ENCODE assay signal across 8 mouse cellular contexts in the genomic region with DNA sequence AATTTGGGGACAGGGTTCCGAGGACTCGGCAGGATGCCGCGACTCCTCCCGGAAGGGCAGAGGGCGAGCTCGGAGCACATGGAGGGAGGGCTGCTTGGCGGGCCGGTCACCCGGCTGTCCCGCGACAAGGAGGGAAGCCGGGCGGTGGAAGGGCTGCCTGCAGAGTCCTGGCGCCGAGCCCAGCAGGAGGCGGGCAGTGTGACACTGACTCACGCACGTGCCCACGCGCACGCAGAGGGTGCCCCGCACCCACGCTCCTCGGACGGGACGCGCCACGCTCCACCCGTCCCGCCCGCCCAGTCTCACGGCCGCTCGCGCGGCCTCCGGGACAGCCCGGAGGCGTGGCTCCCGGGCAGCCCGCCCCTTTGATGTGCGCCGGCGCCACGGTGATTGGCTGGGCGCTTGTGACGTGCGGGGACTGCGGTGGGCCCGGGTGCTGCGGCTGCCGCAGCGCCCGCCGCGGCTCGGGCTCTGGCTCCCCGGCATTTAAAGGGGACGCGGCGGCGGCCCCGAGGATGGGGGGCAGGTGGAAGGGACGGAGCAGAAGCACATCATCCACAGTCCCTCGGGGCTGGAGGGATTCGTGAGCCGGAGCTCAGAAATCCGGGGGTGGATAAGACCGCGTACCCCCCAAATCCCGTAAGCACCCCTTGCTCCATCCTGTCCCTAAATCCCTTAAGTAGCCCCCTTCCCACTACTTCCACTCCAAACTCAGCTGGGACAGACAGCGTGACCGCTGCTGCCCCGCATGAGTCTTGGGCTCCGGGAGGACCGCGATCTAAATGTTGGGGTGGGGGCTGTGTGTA. TPM values are rescaled to one million over a fixed set of nuclear protein-coding genes. Genes with fewer than 3 reads are reported as not detected.
DNase-seq lines count a peak whose midpoint lies in the region; ATAC-seq and TF ChIP-seq lines count a peak whose summit lies in the region.

A gene (plus strand): TSS at position 429 of the 806 bp plus-strand sequence.

- peak within 1 kb of the TSS; percentile 61 for H3K4me3 ChIP-seq in embryonic facial prominence, embryonic 11.5 days (ENCODE audit: low read depth, low read length)
- H3K4me3 ChIP-seq in kidney, adult 2 months (ENCODE audit: insufficient read depth, low read depth, low read length), result peak within 1 kb of the TSS; percentile 60
- peak within 1 kb of the TSS; percentile 66 for H3K4me3 ChIP-seq in limb, embryonic 14.5 days (replicated peaks; ENCODE audit: low read length)
- H3K4me3 ChIP-seq in midbrain, postnatal 0 days (ENCODE audit: low read depth, low read length), result peak within 1 kb of the TSS; percentile 74

- WGBS in embryonic facial prominence, embryonic 11.5 days, result under 1% methylated on average over 71 of the region's 78 CpGs
- under 1% methylated on average over 78 of the region's 78 CpGs for WGBS in kidney, adult 2 months
- under 1% methylated on average over 43 of the region's 78 CpGs for WGBS in limb, embryonic 14.5 days
- 0% methylated on average over 58 of the region's 78 CpGs for WGBS in midbrain, postnatal 0 days

- H3K9ac ChIP-seq in embryonic facial prominence, embryonic 11.5 days (replicated peaks; ENCODE audit: low read length), result peak within 1 kb of the TSS; percentile 66
- peak within 1 kb of the TSS; percentile 65 for H3K9ac ChIP-seq in limb, embryonic 14.5 days (ENCODE audit: low read depth, low read length, severe bottlenecking)
- H3K9ac ChIP-seq in midbrain, postnatal 0 days (replicated peaks; ENCODE audit: low read length, poor library complexity, severe bottlenecking), result peak within 1 kb of the TSS; percentile 64

- peak; percentile 90 for DNase-seq in layer of hippocampus, adult 11-12 months (ENCODE audit: low spot score)
- DNase-seq in layer of hippocampus, adult 9-10 months (ENCODE audit: low spot score), result no peak
- peak; percentile 92 for DNase-seq in embryonic facial prominence, embryonic 11.5 days (ENCODE audit: low spot score)
- peak; percentile 100 for DNase-seq in heart, adult 11 months
- peak; percentile 95 for DNase-seq in kidney, adult 2 months
- DNase-seq in limb, embryonic 14.5 days (ENCODE audit: low spot score), result peak; percentile 87
- DNase-seq in midbrain, postnatal 0 days (ENCODE audit: low spot score), result peak; percentile 92
- DNase-seq in spleen, postnatal 14 days (ENCODE audit: low spot score in 2 of 2), result peak; percentile 84 to 90

- TF ChIP-seq CTCF in kidney, adult 2 months (conservative IDR thresholded peaks at IDR 0.05; ENCODE audit: insufficient read depth, insufficient read length, low read depth, low read length), result no peak
- TF ChIP-seq CTCF in midbrain, postnatal 0 days (IDR thresholded peaks at IDR 0.05), result peak; percentile 19

- TF ChIP-seq POLR2A in kidney, adult 2 months (IDR thresholded peaks at IDR 0.05; ENCODE audit: low read depth, low read length), result no peak
- TF ChIP-seq POLR2A in limb, embryonic 14.5 days (IDR thresholded peaks at IDR 0.05; ENCODE audit: borderline replicate concordance, extremely low read depth, insufficient read depth, insufficient read length), result peak; percentile 50; the same call in 1 of the 2 replicates

- H3K36me3 ChIP-seq in embryonic facial prominence, embryonic 11.5 days (replicated peaks; ENCODE audit: control insufficient read depth, insufficient read depth, low read depth, low read length), result no peaks in the 10 kb centered on the region
- H3K36me3 ChIP-seq in kidney, adult 2 months (ENCODE audit: control insufficient read depth, insufficient read depth, low read length), result no peaks in the 10 kb centered on the region
- H3K36me3 ChIP-seq in limb, embryonic 14.5 days (ENCODE audit: control insufficient read depth, insufficient read depth, low read length), result no peaks in the 10 kb centered on the region
- H3K36me3 ChIP-seq in midbrain, postnatal 0 days (ENCODE audit: insufficient read depth, low read length), result no peaks in the 10 kb centered on the region

- no peaks in the 10 kb centered on the region for H3K4me1 ChIP-seq in embryonic facial prominence, embryonic 11.5 days (ENCODE audit: control insufficient read depth, insufficient read depth, low read length)
- H3K4me1 ChIP-seq in kidney, adult 2 months (ENCODE audit: control insufficient read depth, insufficient read depth, low read length), result no peaks in the 10 kb centered on the region
- peaks cover 7% of the 10 kb centered on the region for H3K4me1 ChIP-seq in limb, embryonic 14.5 days (ENCODE audit: control insufficient read depth, insufficient read depth, low read length)
- peaks cover 5% of the 10 kb centered on the region; the same call in 1 of the 2 replicates for H3K4me1 ChIP-seq in midbrain, postnatal 0 days (ENCODE audit: insufficient read depth, low read length)

- H3K4me2 ChIP-seq in embryonic facial prominence, embryonic 11.5 days (ENCODE audit: low read depth, low read length), result peak within 1 kb of the TSS; percentile 77
- peak within 1 kb of the TSS; percentile 98 for H3K4me2 ChIP-seq in limb, embryonic 14.5 days (replicated peaks; ENCODE audit: low read depth, low read length, severe bottlenecking)
- peak within 1 kb of the TSS; percentile 98 for H3K4me2 ChIP-seq in midbrain, postnatal 0 days (ENCODE audit: low read depth, low read length, poor library complexity, severe bottlenecking)

- H3K9me3 ChIP-seq in embryonic facial prominence, embryonic 11.5 days (replicated peaks; ENCODE audit: control insufficient read depth, low read length), result no peaks in the 10 kb centered on the region
- H3K9me3 ChIP-seq in limb, embryonic 14.5 days (ENCODE audit: control insufficient read depth, low read length), result no peaks in the 10 kb centered on the region
- H3K9me3 ChIP-seq in midbrain, postnatal 0 days (ENCODE audit: low read length), result no peaks in the 10 kb centered on the region

- H3K27me3 ChIP-seq in embryonic facial prominence, embryonic 11.5 days (ENCODE audit: control insufficient read depth, insufficient read depth, low read length), result peaks cover 24% of the 10 kb centered on the region
- no peaks in the 10 kb centered on the region for H3K27me3 ChIP-seq in kidney, adult 2 months (replicated peaks; ENCODE audit: control insufficient read depth, insufficient read depth, low read length)
- peaks cover 42% of the 10 kb centered on the region for H3K27me3 ChIP-seq in limb, embryonic 14.5 days (ENCODE audit: control insufficient read depth, insufficient read depth, low read length)
- H3K27me3 ChIP-seq in midbrain, postnatal 0 days (ENCODE audit: insufficient read depth, low read length), result peaks cover 38% of the 10 kb centered on the region

- ATAC-seq in embryonic facial prominence, embryonic 11.5 days (replicated peaks; ENCODE audit: insufficient number of reproducible peaks, low FRiP score, low TSS enrichment, low read depth), result peak; percentile 90
- ATAC-seq in limb, embryonic 14.5 days (ENCODE audit: low FRiP score, low read depth), result peak; percentile 97
- peak; percentile 94 for ATAC-seq in midbrain, postnatal 0 days (ENCODE audit: low FRiP score)

- no peak within 1 kb of the TSS for H3K27ac ChIP-seq in embryonic facial prominence, embryonic 11.5 days (replicated peaks; ENCODE audit: low read depth, low read length)
- H3K27ac ChIP-seq in kidney, adult 2 months (ENCODE audit: insufficient read depth, low read depth, low read length), result peak within 1 kb of the TSS; percentile 65; the same call in 1 of the 2 replicates
- H3K27ac ChIP-seq in limb, embryonic 14.5 days (replicated peaks; ENCODE audit: low read depth, low read length), result no peak within 1 kb of the TSS
- H3K27ac ChIP-seq in midbrain, postnatal 0 days (ENCODE audit: low read depth, low read length), result no peak within 1 kb of the TSS

RNA-seq across cellular contexts. Expression of the gene that starts here (rescaled TPM):
- polyA plus RNA-seq in embryonic facial prominence, embryonic 11.5 days (2014; fragmentation: Nextera tagmentation; extraction: Ambion mirVana), result not detected in 2 replicates
- 26.4 and 46.5 TPM in 2 replicates for polyA plus RNA-seq in kidney, adult 2 months (2012; rRNA removed)
- 35.5 and 59.3 TPM in 2 replicates for polyA plus RNA-seq in limb, embryonic 14.5 days (2012; rRNA removed)
- 2.4 and 2.5 TPM in 2 replicates for polyA plus RNA-seq in limb, embryonic 14.5 days (2014; fragmentation: Nextera tagmentation; extraction: Ambion mirVana)
- total RNA-seq in midbrain, postnatal 0 days (2014; rRNA removed), result 0.85 and 2.1 TPM in 2 replicates
- polyA plus RNA-seq in midbrain, postnatal 0 days (2015; fragmentation: Nextera tagmentation; extraction: Ambion mirVana), result not detected in 2 replicates

Comparison
In these comparisons a context has a peak if more than half of its experiments do, and no peak if none do; other contexts are left out.
1. Peak in DNase-seq, ATAC-seq, H3K4me3 ChIP-seq, H3K9ac ChIP-seq and H3K4me2 ChIP-seq in embryonic facial prominence, embryonic 11.5 days; RNA of the gene not detected or under 1 TPM.